Mouse (Mus musculus) spleen, adult 2 months (tissue): ENCODE data around the gene Ptprg. TPM values are rescaled to one million over a fixed set of nuclear protein-coding genes. Genes with fewer than 3 reads are reported as not detected.

Experiments used
- DNase-seq, 2 experiments: peaks; one replicate each; pipeline versions ENCODE4 v3.0.0 to v3.0.0-alpha.2; 2012 to 2021; ENCODE audit warnings: low spot score in 2 of 2, low read depth in 1 of 2
- H3K27ac ChIP-seq: fragments of 200-500 bp; 2 replicates; pipeline ENCODE4 v1.5.1; 2012; ENCODE audit warnings: low read length, inconsistent platforms; ENCODE audit not compliant: insufficient read depth
- H3K27me3 ChIP-seq: fragments of 200-500 bp; 2 replicates; pipeline ENCODE4 v1.6.1; 2012; ENCODE audit warnings: mild to moderate bottlenecking, moderate library complexity, low read length, inconsistent platforms; ENCODE audit not compliant: control insufficient read depth, insufficient read depth
- H3K36me3 ChIP-seq: fragments of 200-500 bp; 2 replicates; pipeline ENCODE4 v1.6.1; 2012; ENCODE audit warnings: mild to moderate bottlenecking, low read length, inconsistent platforms; ENCODE audit not compliant: control insufficient read depth, insufficient read depth
- H3K4me1 ChIP-seq: fragments of 200-500 bp; 2 replicates; pipeline ENCODE4 v1.6.1; 2011; ENCODE audit warnings: inconsistent platforms; ENCODE audit not compliant: control insufficient read depth, insufficient read depth, insufficient read length
- H3K4me3 ChIP-seq: fragments of 200-500 bp; 2 replicates; pipeline ENCODE4 v1.5.1; 2011; ENCODE audit warnings: mild to moderate bottlenecking, inconsistent platforms; ENCODE audit not compliant: insufficient read depth, insufficient read length; ENCODE audit errors: extremely low read depth
- CTCF ChIP-seq: fragments of 200-500 bp; IDR thresholded peaks from 2 replicates; pipeline ENCODE4 v1.5.1; 2011; ENCODE audit warnings: mild to moderate bottlenecking, inconsistent platforms; ENCODE audit not compliant: insufficient read depth, insufficient read length, insufficient replicate concordance; ENCODE audit errors: extremely low read depth
- POLR2A ChIP-seq: fragments of 200-500 bp; IDR thresholded peaks from 2 replicates; pipeline ENCODE4 v1.6.1; 2011; ENCODE audit warnings: low read depth, low read length, inconsistent platforms
- WGBS: fragments of 180-500 bp; shearing (Covaris S2); methylation state at CpG from one replicate; pipeline ENCODE4 v1.1.7; 2018; 5-methylcytosine and 5-hydroxymethylcytosine counted together
- polyA plus RNA-seq: library from polyadenylated mRNA; depleted of rRNA; stranded (reverse); fragments of >200 nt; gene quantifications from 2 replicates; pipeline ENCODE4 v1.2.3, GENCODE M21; 2012

The Ptprg gene
- polyA plus RNA-seq, 1 experiment = 4.9 TPM

DNA sequence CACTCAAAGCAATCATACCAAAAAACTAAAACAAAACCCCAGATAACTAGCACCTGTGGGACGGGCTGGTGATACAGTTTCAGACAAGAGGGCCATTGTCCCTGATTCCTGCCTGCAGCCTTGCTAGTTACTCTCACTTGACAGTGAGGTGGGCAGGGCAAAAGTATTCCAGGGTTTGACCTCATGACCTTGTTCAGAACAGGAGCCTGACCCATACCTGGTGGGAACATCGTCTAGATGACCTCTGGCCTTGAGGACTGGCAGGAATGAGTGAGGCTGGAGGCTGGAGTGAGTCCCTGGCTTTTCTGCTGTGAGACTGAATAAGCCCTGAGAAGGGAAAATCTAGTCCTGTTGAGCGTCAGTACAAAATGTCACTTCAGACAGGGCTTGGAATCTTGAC, 11.1 kb downstream of the Ptprg start:
- H3K36me3 ChIP-seq = no peaks in the 10 kb centered on the region
- H3K4me3 ChIP-seq = no peak overlapping the region
- H3K27ac ChIP-seq = no peak overlapping the region
- 90% methylated on average over 3 of the region's 3 CpGs for WGBS
- no peak for DNase-seq
- no peak for TF ChIP-seq POLR2A
- no peak for TF ChIP-seq CTCF
- no peaks in the 10 kb centered on the region for H3K27me3 ChIP-seq
- H3K4me1 ChIP-seq = no peaks in the 10 kb centered on the region

DNA sequence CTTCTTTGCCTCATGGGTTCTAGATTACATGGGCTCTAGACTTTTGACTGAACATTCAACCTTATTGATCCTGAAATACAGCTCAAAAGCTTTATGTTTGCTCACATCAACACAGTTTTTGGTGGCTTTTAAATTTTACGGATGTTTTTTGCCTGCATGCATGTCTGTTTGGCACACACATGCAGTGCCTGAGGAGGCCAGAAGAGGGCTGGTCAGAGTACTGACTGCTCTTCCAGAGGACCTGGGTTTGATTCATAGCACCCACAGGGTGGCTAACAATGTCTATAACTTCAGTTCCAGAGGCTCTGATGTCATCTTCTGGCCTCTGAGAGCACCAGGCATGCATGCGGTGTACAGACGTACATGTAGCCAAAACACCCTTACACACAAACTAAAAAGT, 12.0 kb downstream of the Ptprg start:
- WGBS = 97% methylated on average over 3 of the region's 3 CpGs
- TF ChIP-seq POLR2A = no peak
- TF ChIP-seq CTCF = no peak

DNA sequence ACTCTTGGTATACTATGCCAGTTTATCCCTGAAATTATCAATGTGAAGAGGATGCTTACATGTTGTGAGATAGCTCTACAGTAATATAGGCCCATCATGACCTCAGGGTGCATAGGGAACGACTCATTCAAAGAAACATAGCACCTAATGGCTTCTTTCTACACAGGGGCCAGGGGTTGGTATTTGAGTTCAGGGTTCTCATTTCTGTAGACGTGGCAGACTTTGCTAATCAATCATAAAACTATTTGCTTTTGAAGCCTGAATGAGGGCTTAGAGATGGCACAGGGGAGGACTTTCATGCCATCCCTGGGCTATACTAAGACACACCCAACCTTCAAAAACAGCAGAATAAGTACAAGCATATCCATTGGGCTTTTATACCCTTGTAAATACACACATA, 16.4 kb downstream of the Ptprg start:
- Histone ChIP-seq H3K4me1 (no peaks in the 10 kb centered on the region), H3K27ac (no peak overlapping the region), H3K36me3 (no peaks in the 10 kb centered on the region), H3K27me3 (no peaks in the 10 kb centered on the region), H3K4me3 (no peak overlapping the region)
- TF ChIP-seq CTCF (no peak), POLR2A (no peak)
- no peak for DNase-seq
- WGBS = 72% methylated on average over 2 of the region's 2 CpGs

More for the DNA sequence above, 12.0 kb downstream of the Ptprg start:
- Histone ChIP-seq H3K27ac (no peak overlapping the region), H3K36me3 (no peaks in the 10 kb centered on the region), H3K4me3 (no peak overlapping the region), H3K4me1 (no peaks in the 10 kb centered on the region), H3K27me3 (no peaks in the 10 kb centered on the region)
- DNase-seq = no peak

DNA sequence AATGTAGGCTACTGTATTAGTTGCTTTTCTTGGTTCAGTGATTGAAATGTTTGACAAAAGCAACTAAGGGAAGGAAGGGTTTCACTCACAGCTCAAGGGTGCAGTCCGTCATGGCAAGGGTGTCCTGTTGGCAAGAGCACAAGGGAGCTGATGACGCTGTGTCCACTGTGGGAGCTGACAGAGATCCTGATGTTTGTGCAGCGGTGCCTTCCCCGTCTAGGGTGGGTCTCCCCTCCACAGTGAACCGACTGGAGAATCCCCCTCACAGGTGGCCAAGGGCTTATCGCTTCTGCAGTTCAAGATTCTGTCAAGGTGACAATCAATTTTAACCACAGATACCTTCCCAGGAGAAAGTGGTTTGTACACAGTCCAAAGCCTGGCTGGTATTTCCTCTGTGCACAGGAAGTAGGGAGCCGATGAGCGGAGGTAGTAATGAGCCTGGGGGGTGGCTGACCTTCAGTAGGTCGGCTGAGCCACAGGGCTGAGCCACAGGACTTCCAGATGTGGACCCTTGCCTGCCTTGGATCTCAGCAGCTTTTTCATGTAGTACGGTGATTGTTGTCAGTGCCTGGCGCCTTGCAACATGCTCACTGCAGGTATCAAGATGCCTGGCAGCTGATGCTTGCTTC, 18.5 kb downstream of the Ptprg start:
- DNase-seq = no peak
- 17% methylated on average over 11 of the region's 11 CpGs for WGBS
- no peak overlapping the region for H3K27ac ChIP-seq
- no peaks in the 10 kb centered on the region for H3K27me3 ChIP-seq
- H3K4me1 ChIP-seq = no peaks in the 10 kb centered on the region
- no peak overlapping the region for H3K4me3 ChIP-seq
- H3K36me3 ChIP-seq = no peaks in the 10 kb centered on the region
- TF ChIP-seq POLR2A (no peak), CTCF (no peak)

DNA sequence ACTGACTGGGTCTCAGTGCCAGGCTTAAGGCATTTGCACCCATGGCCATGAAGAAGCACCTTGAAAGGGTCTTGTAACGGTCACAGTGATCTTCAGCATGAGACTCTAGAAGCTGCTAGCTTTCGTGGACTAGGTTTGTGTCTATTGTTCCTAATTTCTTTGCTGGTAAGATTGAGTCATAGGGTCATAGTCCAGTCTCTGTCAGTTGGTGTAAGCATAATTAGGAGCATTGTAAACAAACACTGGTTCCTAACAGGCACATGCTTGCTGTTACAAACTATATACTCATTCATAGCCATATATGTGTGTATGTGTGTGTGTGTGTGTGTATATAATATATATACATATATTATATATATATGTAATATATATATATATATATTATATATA, 19.1 kb downstream of the Ptprg start:
- no peak overlapping the region for H3K27ac ChIP-seq
- DNase-seq = no peak
- H3K27me3 ChIP-seq = no peaks in the 10 kb centered on the region
- TF ChIP-seq CTCF = no peak
- TF ChIP-seq POLR2A = no peak
- no peaks in the 10 kb centered on the region for H3K36me3 ChIP-seq
- H3K4me1 ChIP-seq = no peaks in the 10 kb centered on the region
- H3K4me3 ChIP-seq = no peak overlapping the region
- 88% methylated on average over 2 of the region's 2 CpGs for WGBS

DNA sequence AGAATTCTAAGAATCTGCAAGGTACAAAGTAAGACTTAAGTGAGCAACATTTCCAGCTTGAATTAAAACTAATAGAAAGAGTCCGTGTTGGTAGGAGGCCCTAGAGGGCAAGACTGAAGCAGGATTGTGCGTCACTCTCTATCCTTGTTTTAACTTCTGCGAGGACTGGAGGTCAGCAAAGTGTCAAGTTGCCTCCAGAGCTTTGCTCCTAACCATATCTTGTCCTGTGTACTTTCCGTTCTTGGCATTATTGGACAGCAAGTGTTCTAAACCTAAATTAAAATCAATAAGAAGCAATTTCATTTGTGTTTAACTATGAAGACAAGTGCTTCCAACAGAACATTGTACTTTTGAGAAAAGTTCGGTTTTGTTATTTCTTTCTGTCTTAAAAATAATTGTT, 20.4 kb downstream of the Ptprg start:
- WGBS = 90% methylated on average over 5 of the region's 5 CpGs
- DNase-seq = no peak
- Histone ChIP-seq H3K27me3 (no peaks in the 10 kb centered on the region), H3K4me1 (no peaks in the 10 kb centered on the region), H3K27ac (no peak overlapping the region), H3K36me3 (no peaks in the 10 kb centered on the region), H3K4me3 (no peak overlapping the region)
- TF ChIP-seq POLR2A = no peak
- TF ChIP-seq CTCF = no peak

DNA sequence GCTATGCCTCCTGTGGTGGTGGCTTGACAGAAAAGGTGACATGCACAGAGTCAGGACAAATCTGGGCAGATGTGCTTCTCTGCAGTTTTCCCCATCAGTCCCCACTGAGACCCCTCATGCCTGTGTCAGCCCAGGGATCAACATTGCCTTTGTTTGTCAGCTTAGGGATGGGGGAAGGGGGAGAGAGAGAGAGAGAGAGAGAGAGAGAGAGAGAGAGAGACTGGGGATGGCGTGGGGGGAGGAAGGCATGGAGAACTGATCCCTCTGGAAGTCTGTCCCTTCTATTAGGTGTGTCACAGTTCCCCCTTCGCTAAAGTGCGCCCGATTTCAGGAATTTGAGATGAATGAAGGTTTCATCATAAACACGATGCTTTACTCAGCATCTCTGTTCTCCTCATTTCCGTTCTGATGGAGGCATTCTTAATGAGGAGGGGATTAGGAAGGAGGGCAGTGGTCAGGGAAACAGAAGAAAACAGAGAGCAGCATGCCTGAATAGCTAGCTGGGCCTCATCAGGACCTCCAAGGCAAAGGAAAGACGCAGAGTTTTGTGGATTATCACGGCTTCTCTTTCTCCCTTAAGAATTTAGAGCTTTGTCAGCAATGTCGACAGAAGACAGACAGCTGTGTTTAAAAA, 24.1 kb downstream of the Ptprg start:
- 77% methylated on average over 9 of the region's 9 CpGs for WGBS
- no peaks in the 10 kb centered on the region for H3K27me3 ChIP-seq

More for the DNA sequence above, 24.1 kb downstream of the Ptprg start:
- H3K27ac ChIP-seq = no peak overlapping the region
- no peaks in the 10 kb centered on the region for H3K36me3 ChIP-seq
- no peak for DNase-seq
- TF ChIP-seq POLR2A = no peak
- TF ChIP-seq CTCF = no peak
- H3K4me3 ChIP-seq = no peak overlapping the region
- no peaks in the 10 kb centered on the region for H3K4me1 ChIP-seq
